Mouse (Mus musculus) testis, adult 2 months (tissue): ENCODE measurements around the gene Rnf43.

Source experiments
- CTCF ChIP-seq: fragments of 200-500 bp; IDR thresholded peaks from 2 replicates; pipeline ENCODE4 v1.5.1; 2012; ENCODE audit warnings: low read depth, mild to moderate bottlenecking, inconsistent platforms, low read length, moderate library complexity; ENCODE audit not compliant: control insufficient read depth, insufficient read depth, insufficient replicate concordance
- POLR2A ChIP-seq: fragments of 200-500 bp; IDR thresholded peaks from 2 replicates; pipeline ENCODE4 v1.6.1; 2012; ENCODE audit warnings: low read depth, mild to moderate bottlenecking, inconsistent platforms, low read length, moderate library complexity; ENCODE audit not compliant: control insufficient read depth

DNA sequence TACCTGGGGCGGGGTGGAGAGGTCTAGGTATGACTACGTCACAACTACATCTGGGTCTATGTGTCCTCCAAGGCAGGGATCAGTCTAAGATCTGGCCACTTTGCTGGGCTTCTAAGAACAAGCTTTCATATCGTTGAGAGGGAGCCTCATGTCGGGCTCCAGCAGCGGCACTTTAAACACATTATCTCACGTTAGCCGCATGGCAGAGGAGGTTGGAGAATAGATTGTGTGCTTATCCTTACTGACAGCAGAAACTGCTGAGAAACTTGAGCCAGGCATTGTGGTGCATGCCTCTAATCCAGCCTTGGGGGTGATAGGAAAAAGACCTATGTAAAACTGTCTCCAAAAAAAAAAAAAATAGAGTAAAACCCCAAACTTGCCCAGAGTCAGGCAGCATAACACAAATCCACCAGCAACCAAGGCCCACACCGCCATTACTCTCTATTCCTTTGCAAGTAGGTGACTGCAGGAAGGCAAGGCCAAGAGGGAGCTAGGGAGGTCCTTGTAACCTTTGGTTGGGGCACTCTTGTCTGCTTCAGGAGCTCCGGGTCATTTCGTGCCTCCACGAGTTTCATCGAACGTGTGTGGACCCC, 67.2 kb downstream of the Rnf43 start:
- TF ChIP-seq CTCF (no peak), POLR2A (no peak)
